Mouse (Mus musculus) left cerebral cortex, adult 2 months (tissue): ENCODE results near the gene Gpr176. TPM values are rescaled to one million over a fixed set of nuclear protein-coding genes. Genes with fewer than 3 reads are reported as not detected.
"Not testable (repeated sequence)": the region's sequence is repeated elsewhere in the genome, so short reads cannot be mapped to it uniquely, and the experiment has no call there.

Source experiments
- DNase-seq, 2 experiments: peaks; one replicate each; pipeline ENCODE4 v3.0.0; 2021 to 2022; ENCODE audit warnings: low spot score in 2 of 2, mixed read lengths in 1 of 2; ENCODE audit errors: extremely low spot score in 1 of 2
- H3K27ac ChIP-seq: fragments of 200-600 bp; 2 replicates; pipeline ENCODE4 v1.8.1; 2022
- H3K4me3 ChIP-seq: fragments of 200-600 bp; 2 replicates; pipeline ENCODE4 v1.8.1; 2022
- CTCF ChIP-seq: fragments of 200-600 bp; IDR thresholded peaks from 2 replicates; pipeline ENCODE4 v1.8.1; 2022; ENCODE audit warnings: antibody characterized with exemption, mild to moderate bottlenecking, moderate library complexity
- intact Hi-C: fragments of 180-260 bp; cut with DNase I; formaldehyde crosslinking; loops from one replicate; pipeline ENCODE4 v1.15.1; 2025
- total RNA-seq, 2 experiments: library from RNA; stranded (reverse); gene quantifications; 2 replicates each; pipeline ENCODE4 v1.2.3; 2021

Gene Gpr176
- total RNA-seq, 2 experiments from 2014 or later = 8.9 to 9.5 TPM

GRCm38 (mm10) chr2:118315656-118316402 lies 57.4 kb downstream of the Gpr176 start:
- H3K27ac ChIP-seq = no peak overlapping the region
- no peak for TF ChIP-seq CTCF
- intact Hi-C loops = no loop called here
- no peak overlapping the region for H3K4me3 ChIP-seq
- DNase-seq = no peak

- TF ChIP-seq CTCF = no peak
- intact Hi-C loops = no loop called here
- Histone ChIP-seq H3K4me3 (no peak overlapping the region), H3K27ac (no peak overlapping the region)
- peak in 1 of 2 experiments; percentile 15 for DNase-seq
Measured at GRCm38 (mm10) chr2:118307561-118307960, 65.7 kb downstream of the Gpr176 start.

GRCm38 (mm10) chr2:118306966-118307365 lies 66.3 kb downstream of the Gpr176 start:
- Histone ChIP-seq H3K27ac (no peak overlapping the region), H3K4me3 (no peak overlapping the region)
- intact Hi-C loops = no loop called here
- no peak for DNase-seq
- no peak for TF ChIP-seq CTCF

GRCm38 (mm10) chr2:118306522-118306895 lies 66.7 kb downstream of the Gpr176 start:
- TF ChIP-seq CTCF = no peak
- Histone ChIP-seq H3K4me3 (no peak overlapping the region), H3K27ac (no peak overlapping the region)
- no peak for DNase-seq
- intact Hi-C loops = no loop called here

- Histone ChIP-seq H3K27ac (no peak overlapping the region), H3K4me3 (no peak overlapping the region)
- intact Hi-C loops = no loop called here
- no peak for TF ChIP-seq CTCF
- DNase-seq = no peak
Measured at GRCm38 (mm10) chr2:118305827-118306521, 67.2 kb downstream of the Gpr176 start.

- TF ChIP-seq CTCF = no peak
- intact Hi-C loops = no loop called here
- Histone ChIP-seq H3K4me3 (no peak overlapping the region), H3K27ac (no peak overlapping the region)
- no peak for DNase-seq
Measured at GRCm38 (mm10) chr2:118303456-118303855, 69.8 kb downstream of the Gpr176 start.

GRCm38 (mm10) chr2:118301656-118302055 lies 71.6 kb downstream of the Gpr176 start:
- no peak overlapping the region for H3K27ac ChIP-seq
- intact Hi-C loops = no loop called here
- TF ChIP-seq CTCF = no peak

GRCm38 (mm10) chr2:118301041-118301545 lies 72.1 kb downstream of the Gpr176 start:
- DNase-seq = no peak
- no peak overlapping the region for H3K27ac ChIP-seq
- no peak for TF ChIP-seq CTCF
- H3K4me3 ChIP-seq = no peak overlapping the region
- intact Hi-C loops = no loop called here

More at GRCm38 (mm10) chr2:118301656-118302055, 71.6 kb downstream of the Gpr176 start:
- no peak overlapping the region for H3K4me3 ChIP-seq
- DNase-seq = no peak

GRCm38 (mm10) chr2:118299981-118300380 lies 73.2 kb downstream of the Gpr176 start:
- DNase-seq = no peak
- Histone ChIP-seq H3K4me3 (no peak overlapping the region), H3K27ac (no peak overlapping the region)
- no peak for TF ChIP-seq CTCF
- intact Hi-C loops = no loop called here

GRCm38 (mm10) chr2:118298601-118299000 lies 74.6 kb downstream of the Gpr176 start:
- intact Hi-C loops = no loop called here
- Histone ChIP-seq H3K4me3 (no peak overlapping the region), H3K27ac (no peak overlapping the region)
- DNase-seq = no peak
- no peak for TF ChIP-seq CTCF

DNA sequence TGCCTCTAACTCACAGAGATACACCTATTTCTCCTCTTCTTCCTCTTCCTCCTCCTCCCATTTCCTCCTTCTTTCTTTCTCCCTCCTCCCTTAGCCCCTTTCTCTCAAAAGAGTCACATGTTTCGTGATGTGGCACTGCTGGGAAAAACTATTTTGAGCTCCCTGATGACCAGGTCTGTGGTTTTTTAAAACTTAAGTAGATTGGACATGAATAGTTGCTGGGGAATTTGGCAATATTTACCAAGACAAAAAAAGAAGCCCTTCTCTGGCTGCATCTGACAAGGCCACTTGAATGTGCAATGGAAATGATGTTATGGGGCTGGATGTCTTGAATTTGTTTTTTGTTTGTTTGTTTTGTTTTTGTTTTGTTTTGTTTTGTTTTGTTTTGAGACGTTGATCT lies 75.3 kb downstream of the Gpr176 start:
- Histone ChIP-seq H3K4me3 (no peak overlapping the region), H3K27ac (no peak overlapping the region)
- TF ChIP-seq CTCF = no peak
- DNase-seq = no peak
- intact Hi-C loops = no loop called here

DNA sequence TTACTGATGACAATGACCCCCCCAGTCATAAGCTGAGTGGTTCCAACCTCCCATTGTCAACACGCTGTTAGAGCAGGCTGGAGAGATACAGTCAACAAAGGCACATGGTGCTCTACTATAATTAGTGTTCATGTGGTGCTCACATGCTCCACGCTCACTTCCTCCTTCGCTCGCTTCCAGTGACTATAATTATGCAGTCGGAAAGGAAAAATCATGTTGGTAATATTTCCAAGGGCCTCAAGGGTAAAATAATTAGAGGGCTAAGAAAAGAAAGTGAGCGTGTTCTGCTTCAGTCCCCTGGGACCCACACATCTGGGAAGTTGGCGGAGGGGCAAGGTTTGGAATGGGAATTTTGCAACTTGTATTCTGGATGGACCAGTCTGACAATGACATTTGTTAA lies 77.7 kb downstream of the Gpr176 start:
- intact Hi-C loops = no loop called here
- Histone ChIP-seq H3K4me3 (no peak overlapping the region), H3K27ac (no peak overlapping the region)
- TF ChIP-seq CTCF = no peak
- no peak for DNase-seq

DNA sequence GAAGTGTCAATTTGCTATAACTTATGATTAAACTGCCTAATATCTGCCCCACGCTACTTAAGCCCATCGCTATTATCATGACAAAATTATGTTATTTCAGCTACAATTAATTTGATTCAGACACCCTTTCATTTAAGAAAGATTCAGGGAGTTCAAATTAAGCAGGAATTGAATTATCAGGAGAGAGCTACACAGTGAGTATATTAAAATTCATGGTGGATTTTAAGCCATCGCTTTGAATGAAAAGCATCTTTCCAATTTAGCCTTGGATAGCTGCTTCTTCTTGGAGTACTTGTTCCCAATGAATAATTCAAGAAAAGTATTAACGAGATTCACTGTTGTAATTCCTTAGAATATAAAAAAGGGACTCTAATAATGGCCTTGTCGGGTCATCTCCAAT lies 79.6 kb downstream of the Gpr176 start:
- intact Hi-C loops = no loop called here
- Histone ChIP-seq H3K4me3 (no peak overlapping the region), H3K27ac (no peak overlapping the region)
- no peak for TF ChIP-seq CTCF
- no peak for DNase-seq

GRCm38 (mm10) chr2:118289066-118289460 lies 84.2 kb downstream of the Gpr176 start:
- H3K27ac ChIP-seq, DNase-seq, intact Hi-C loops, H3K4me3 ChIP-seq: not testable (repeated sequence)
